25 mouse cellular contexts compared by ENCODE assay signal in genomic region chr11:96170711-96171379, GRCm38 (mm10). TPM values are rescaled to one million over a fixed set of nuclear protein-coding genes. Genes with fewer than 3 reads are reported as not detected.
DNase-seq lines count a peak whose midpoint lies in the region; ATAC-seq and TF ChIP-seq lines count a peak whose summit lies in the region.
"Had no signal": no experiment of that assay in that cellular context is flagged by ENCODE, and none has a peak within 500 bp of the region (broad histone marks: within the 10 kb centered on the region; RNA-seq: fewer than 3 reads in every experiment).

No protein-coding gene starts in this region.

- no peak overlapping the region for H3K4me3 ChIP-seq in hindbrain, embryonic 10.5 days
- no peak overlapping the region for H3K4me3 ChIP-seq in hindbrain, embryonic 14.5 days (replicated peaks; ENCODE audit: low read length)
- H3K4me3 ChIP-seq in neural tube, embryonic 11.5 days (ENCODE audit: low read depth, low read length) = no peak overlapping the region
- no peak overlapping the region for H3K4me3 ChIP-seq in gastrocnemius, adult 2 months
- H3K4me3 ChIP-seq: embryonic facial prominence, embryonic 12.5 days; forebrain, embryonic 12.5 days; heart, embryonic 15.5 days; hindbrain, embryonic 12.5 days; intestine, embryonic 15.5 days had no signal

- H3K4me1 ChIP-seq in hindbrain, embryonic 10.5 days (replicated peaks) = peaks cover 7% of the 10 kb centered on the region; the same call in 1 of the 2 replicates
- no peaks in the 10 kb centered on the region for H3K4me1 ChIP-seq in hindbrain, embryonic 14.5 days (replicated peaks; ENCODE audit: control insufficient read depth, insufficient read depth, low read length)
- H3K4me1 ChIP-seq in neural tube, embryonic 11.5 days (ENCODE audit: control insufficient read depth, insufficient read depth, low read length) = no peaks in the 10 kb centered on the region
- H3K4me1 ChIP-seq: embryonic facial prominence, embryonic 12.5 days; forebrain, embryonic 12.5 days; hindbrain, embryonic 12.5 days had no signal

- no peaks in the 10 kb centered on the region for H3K9me3 ChIP-seq in hindbrain, embryonic 10.5 days
- no peaks in the 10 kb centered on the region for H3K9me3 ChIP-seq in hindbrain, embryonic 14.5 days (ENCODE audit: control insufficient read depth, low read length)
- no peaks in the 10 kb centered on the region for H3K9me3 ChIP-seq in neural tube, embryonic 11.5 days (ENCODE audit: control insufficient read depth, low read length)
- H3K9me3 ChIP-seq: embryonic facial prominence, embryonic 12.5 days; forebrain, embryonic 12.5 days; heart, embryonic 15.5 days; hindbrain, embryonic 12.5 days; intestine, embryonic 15.5 days had no signal

- ATAC-seq in hindbrain, embryonic 14.5 days (ENCODE audit: low FRiP score) = no peak
- no peak for ATAC-seq in neural tube, embryonic 11.5 days (ENCODE audit: insufficient read depth, low FRiP score, low TSS enrichment)
- ATAC-seq: forebrain, embryonic 16.5 days; intestine, embryonic 15.5 days; Patski had no signal

- no peak overlapping the region for H3K9ac ChIP-seq in hindbrain, embryonic 14.5 days
- H3K9ac ChIP-seq in neural tube, embryonic 11.5 days (ENCODE audit: low read length) = no peak overlapping the region
- H3K9ac ChIP-seq: embryonic facial prominence, embryonic 12.5 days; forebrain, embryonic 12.5 days; heart, embryonic 15.5 days; hindbrain, embryonic 12.5 days; intestine, embryonic 15.5 days had no signal

- H3K27me3 ChIP-seq in hindbrain, embryonic 10.5 days (ENCODE audit: insufficient read depth, poor library complexity, severe bottlenecking) = peaks cover 100% of the 10 kb centered on the region
- H3K27me3 ChIP-seq in hindbrain, embryonic 14.5 days (ENCODE audit: control insufficient read depth, insufficient read depth, low read length) = peaks cover 100% of the 10 kb centered on the region
- H3K27me3 ChIP-seq in neural tube, embryonic 11.5 days (ENCODE audit: control insufficient read depth, insufficient read depth, low read length) = peaks cover 100% of the 10 kb centered on the region

- no peaks in the 10 kb centered on the region for H3K36me3 ChIP-seq in hindbrain, embryonic 10.5 days
- H3K36me3 ChIP-seq in hindbrain, embryonic 14.5 days (replicated peaks; ENCODE audit: control insufficient read depth, insufficient read depth) = no peaks in the 10 kb centered on the region
- H3K36me3 ChIP-seq in neural tube, embryonic 11.5 days (ENCODE audit: control insufficient read depth, insufficient read depth, low read length) = no peaks in the 10 kb centered on the region
- H3K36me3 ChIP-seq: embryonic facial prominence, embryonic 12.5 days; forebrain, embryonic 12.5 days; heart, embryonic 15.5 days; hindbrain, embryonic 12.5 days; intestine, embryonic 15.5 days had no signal

- WGBS in hindbrain, embryonic 10.5 days = 1% methylated on average over 20 of the region's 20 CpGs
- 1% methylated on average over 20 of the region's 20 CpGs for WGBS in hindbrain, embryonic 14.5 days
- under 1% methylated on average over 20 of the region's 20 CpGs for WGBS in neural tube, embryonic 11.5 days

- H3K27ac ChIP-seq in hindbrain, embryonic 10.5 days = no peak overlapping the region
- no peak overlapping the region for H3K27ac ChIP-seq in hindbrain, embryonic 14.5 days
- H3K27ac ChIP-seq in neural tube, embryonic 11.5 days (ENCODE audit: low read depth, low read length) = no peak overlapping the region
- no peak overlapping the region for H3K27ac ChIP-seq in gastrocnemius, adult 2 months
- H3K27ac ChIP-seq: embryonic facial prominence, embryonic 12.5 days; forebrain, embryonic 12.5 days; heart, embryonic 15.5 days; hindbrain, embryonic 12.5 days; intestine, embryonic 15.5 days had no signal

- intact Hi-C loops in gastrocnemius, postnatal 36 days (cut with DNase I) = no loop called here
- intact Hi-C loops in gastrocnemius, adult 2 months (cut with DNase I) = no loop called here

- TF ChIP-seq CTCF in gastrocnemius, adult 2 months (IDR thresholded peaks at IDR 0.05) = no peak

- no peak overlapping the region for H3K4me2 ChIP-seq in hindbrain, embryonic 14.5 days (replicated peaks)
- no peak overlapping the region for H3K4me2 ChIP-seq in neural tube, embryonic 11.5 days (ENCODE audit: low read depth)
- H3K4me2 ChIP-seq: embryonic facial prominence, embryonic 12.5 days; forebrain, embryonic 12.5 days; heart, embryonic 15.5 days; hindbrain, embryonic 12.5 days; intestine, embryonic 15.5 days had no signal

- DNase-seq in embryo, embryonic 9.5 days (ENCODE audit: extremely low spot score) = peak; percentile 43
- no peak for DNase-seq in embryo, embryonic 11 days
- peak; percentile 45 for DNase-seq in hindbrain, embryonic 10.5 days (ENCODE audit: low spot score)
- DNase-seq in hindbrain, embryonic 14.5 days (ENCODE audit: low spot score) = no peak
- peak; percentile 47 for DNase-seq in neural tube, embryonic 11.5 days (ENCODE audit: low spot score)
- DNase-seq in neural tube, embryonic 10.5 days (ENCODE audit: extremely low spot score, low spot score) = no peak
- no peak for DNase-seq in gastrocnemius, postnatal 36 days
- DNase-seq in gastrocnemius, adult 2 months = no peak
- DNase-seq: adrenal gland, adult 2 months; adrenal gland, postnatal 25 days; cerebellum, adult 18-20 months; cerebellum, adult 9-11 months; cerebellum, postnatal 36 days; gastrocnemius, postnatal 14 days had no signal

RNA-seq across cellular contexts. Expression of gene Hoxb13, which starts 23.3 kb away (rescaled TPM):
- polyA plus RNA-seq in hindbrain, embryonic 10.5 days (2016; fragmentation: Nextera tagmentation; extraction: Ambion mirVana) = not detected in 2 replicates
- polyA plus RNA-seq in hindbrain, embryonic 14.5 days (2014; fragmentation: Nextera tagmentation; extraction: Ambion mirVana) = not detected in 2 replicates
- polyA plus RNA-seq in neural tube, embryonic 11.5 days (2014; fragmentation: Nextera tagmentation; extraction: Ambion mirVana) = 0.33 and 0.35 TPM in 2 replicates
- total RNA-seq in gastrocnemius, postnatal 36 days (2021) = not detected
- not detected for total RNA-seq in gastrocnemius, adult 2 months (2021)
- total RNA-seq: adrenal gland, adult 2 months; adrenal gland, postnatal 25 days; gastrocnemius, postnatal 14 days; granulocyte monocyte progenitor cell, adult 5-6 weeks; heart, adult 8-10 months; heart, postnatal 25 days had no signal
- polyA plus RNA-seq: adrenal gland, adult 2 months; embryonic facial prominence, embryonic 12.5 days; forebrain, embryonic 12.5 days; frontal cortex, adult 2 months; heart, embryonic 15.5 days; hindbrain, embryonic 12.5 days had no signal

RNA-seq across cellular contexts. Expression of gene Ttll6, which starts 37.3 kb away (rescaled TPM):
- polyA plus RNA-seq in hindbrain, embryonic 10.5 days (2016; fragmentation: Nextera tagmentation; extraction: Ambion mirVana) = 0.08 TPM in 1 of 2 replicates, not detected in the other
- 0.33 and 0.37 TPM in 2 replicates for polyA plus RNA-seq in hindbrain, embryonic 14.5 days (2014; fragmentation: Nextera tagmentation; extraction: Ambion mirVana)
- not detected in 2 replicates for polyA plus RNA-seq in neural tube, embryonic 11.5 days (2014; fragmentation: Nextera tagmentation; extraction: Ambion mirVana)
- total RNA-seq in gastrocnemius, postnatal 36 days (2021) = not detected
- total RNA-seq in gastrocnemius, adult 2 months (2021) = not detected
- total RNA-seq: adrenal gland, adult 2 months; adrenal gland, postnatal 25 days; gastrocnemius, postnatal 14 days; granulocyte monocyte progenitor cell, adult 5-6 weeks; heart, postnatal 25 days had no signal
- polyA plus RNA-seq: adrenal gland, adult 2 months had no signal

RNA-seq across cellular contexts. Expression of gene Calcoco2, which starts 59.1 kb away (rescaled TPM):
- not detected in 2 replicates for polyA plus RNA-seq in hindbrain, embryonic 10.5 days (2016; fragmentation: Nextera tagmentation; extraction: Ambion mirVana)
- not detected in 2 replicates for polyA plus RNA-seq in hindbrain, embryonic 14.5 days (2014; fragmentation: Nextera tagmentation; extraction: Ambion mirVana)
- not detected in 2 replicates for polyA plus RNA-seq in neural tube, embryonic 11.5 days (2014; fragmentation: Nextera tagmentation; extraction: Ambion mirVana)
- total RNA-seq in gastrocnemius, postnatal 36 days (2021) = not detected
- not detected for total RNA-seq in gastrocnemius, adult 2 months (2021)
- total RNA-seq: adrenal gland, adult 2 months; adrenal gland, postnatal 25 days; gastrocnemius, postnatal 14 days; granulocyte monocyte progenitor cell, adult 5-6 weeks; heart, postnatal 25 days had no signal
- polyA plus RNA-seq: adrenal gland, adult 2 months; embryonic facial prominence, embryonic 12.5 days; forebrain, embryonic 12.5 days; frontal cortex, adult 2 months; heart, embryonic 15.5 days; intestine, embryonic 15.5 days; Patski had no signal

Comparison
In these comparisons a context has a peak if more than half of its experiments do, and no peak if none do; other contexts are left out.
1. DNase-seq: peak in embryo, embryonic 9.5 days (single experiment), hindbrain, embryonic 10.5 days (single experiment) and neural tube, embryonic 11.5 days (single experiment); none in embryo, embryonic 11 days (single experiment), hindbrain, embryonic 14.5 days (single experiment), neural tube, embryonic 10.5 days (single experiment), gastrocnemius, postnatal 36 days (0 of 2) and gastrocnemius, adult 2 months (single experiment).